Mouse (Mus musculus) adrenal gland, adult 8-10 months (tissue): Measurements from ENCODE around the gene Nucb1. TPM values are rescaled to one million over a fixed set of nuclear protein-coding genes. Genes with fewer than 3 reads are reported as not detected.
"Not testable (repeated sequence)": the region's sequence is repeated elsewhere in the genome, so short reads cannot be mapped to it uniquely, and the experiment has no call there.

Source experiments
- DNase-seq: peaks from one replicate; pipeline ENCODE4 v3.0.0; 2022
- total RNA-seq, 4 experiments: library from RNA; stranded (reverse); gene quantifications; 2 replicates each; pipeline ENCODE4 v1.2.4; 2022

Nucb1 gene
- total RNA-seq, 4 experiments from 2014 or later = 291 to 305 (median 294) TPM

- peak; percentile 56 for DNase-seq
These were observed 14.8 kb upstream of the Nucb1 start for GRCm38 (mm10) chr7:45524841-45525621.

- no peak for DNase-seq
These were observed 13.5 kb upstream of the Nucb1 start for GRCm38 (mm10) chr7:45523678-45524170.

GRCm38 (mm10) chr7:45522957-45523676 lies 12.9 kb upstream of the Nucb1 start:
- no peak for DNase-seq

- DNase-seq = no peak
These were observed 12.1 kb upstream of the Nucb1 start for GRCm38 (mm10) chr7:45522194-45522752.

- DNase-seq = peak; percentile 88
These were observed 11.6 kb upstream of the Nucb1 start for GRCm38 (mm10) chr7:45521728-45522184.

- no peak for DNase-seq
These were observed 10.4 kb upstream of the Nucb1 start for GRCm38 (mm10) chr7:45520605-45521004.

- DNase-seq = no peak
These were observed 9.3 kb upstream of the Nucb1 start for GRCm38 (mm10) chr7:45519345-45520120.

GRCm38 (mm10) chr7:45518618-45519017 lies 8.4 kb upstream of the Nucb1 start:
- no peak for DNase-seq

- not testable (repeated sequence) for DNase-seq
These were observed 6.6 kb upstream of the Nucb1 start for GRCm38 (mm10) chr7:45516846-45517245.

GRCm38 (mm10) chr7:45515436-45515835 lies 5.2 kb upstream of the Nucb1 start:
- no peak for DNase-seq

- DNase-seq = no peak
These were observed 4.2 kb upstream of the Nucb1 start for GRCm38 (mm10) chr7:45514411-45514810.

GRCm38 (mm10) chr7:45509181-45509882 lies 874 bp downstream of the Nucb1 start:
- DNase-seq = no peak

GRCm38 (mm10) chr7:45508561-45508960 lies 1.6 kb downstream of the Nucb1 start:
- no peak for DNase-seq

- no peak for DNase-seq
These were observed 2.6 kb downstream of the Nucb1 start for GRCm38 (mm10) chr7:45507583-45507982.

GRCm38 (mm10) chr7:45498427-45498826 lies 11.8 kb downstream of the Nucb1 start:
- DNase-seq = no peak

GRCm38 (mm10) chr7:45494548-45494947 lies 15.7 kb downstream of the Nucb1 start:
- DNase-seq = no peak

GRCm38 (mm10) chr7:45492951-45493350 lies 17.3 kb downstream of the Nucb1 start:
- DNase-seq = no peak

GRCm38 (mm10) chr7:45492225-45492844 lies 17.9 kb downstream of the Nucb1 start:
- no peak for DNase-seq

GRCm38 (mm10) chr7:45491264-45491663 lies 18.9 kb downstream of the Nucb1 start:
- peak; percentile 62 for DNase-seq

- DNase-seq = no peak
These were observed 19.4 kb downstream of the Nucb1 start for GRCm38 (mm10) chr7:45490822-45491221.

- no peak for DNase-seq
These were observed 20.6 kb downstream of the Nucb1 start for GRCm38 (mm10) chr7:45489578-45489977.
